Mouse (Mus musculus) cerebellum, postnatal 4 days (tissue): ENCODE measurements around the gene Rab4b.

Experiments used
- DNase-seq, 2 experiments: peaks; one replicate each; pipeline ENCODE4 v3.0.0; 2022; ENCODE audit warnings: low spot score in 2 of 2, mixed read lengths in 1 of 2

Gene Rab4b

DNA sequence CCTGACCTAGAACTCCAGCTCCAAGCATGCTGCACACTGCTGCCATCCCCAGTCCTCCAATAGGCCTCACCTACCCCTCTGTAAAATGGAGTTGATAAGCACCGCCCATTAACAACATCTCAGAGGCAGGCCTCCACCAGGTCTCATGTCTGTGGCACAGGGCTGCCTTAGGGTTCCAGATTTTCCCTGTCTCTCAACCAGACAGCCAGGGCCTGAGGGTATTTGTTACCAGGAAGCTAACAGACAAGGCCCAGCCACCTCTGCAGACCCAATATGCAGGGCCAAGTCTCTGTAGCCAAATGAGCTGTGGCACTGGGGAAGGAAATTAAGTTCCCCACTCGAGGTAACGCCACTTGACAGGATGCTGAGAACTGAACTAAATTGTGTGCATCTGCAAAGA is 17.8 kb downstream of the Rab4b start:
- DNase-seq: no peak

DNA sequence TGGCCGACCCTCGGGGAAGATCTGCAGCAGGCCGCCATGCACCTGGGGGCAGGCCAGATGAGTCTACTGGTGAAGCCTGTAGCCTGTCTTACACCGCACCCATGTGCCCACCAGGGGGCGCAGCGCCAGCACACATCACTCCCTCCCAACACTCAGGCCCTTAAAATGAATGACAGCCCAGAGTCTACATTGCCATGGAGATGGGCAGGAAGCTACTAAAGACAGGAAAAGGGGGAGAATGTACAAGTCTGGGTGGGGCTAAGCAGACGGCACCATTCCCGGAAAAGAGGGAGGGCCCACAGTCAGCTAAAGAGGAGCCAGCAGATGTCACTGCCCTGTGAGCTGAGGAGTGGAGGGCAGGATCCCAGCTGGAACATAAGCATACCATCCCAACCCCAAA is 18.8 kb downstream of the Rab4b start:
- DNase-seq: peak; percentile 81 to 90

DNA sequence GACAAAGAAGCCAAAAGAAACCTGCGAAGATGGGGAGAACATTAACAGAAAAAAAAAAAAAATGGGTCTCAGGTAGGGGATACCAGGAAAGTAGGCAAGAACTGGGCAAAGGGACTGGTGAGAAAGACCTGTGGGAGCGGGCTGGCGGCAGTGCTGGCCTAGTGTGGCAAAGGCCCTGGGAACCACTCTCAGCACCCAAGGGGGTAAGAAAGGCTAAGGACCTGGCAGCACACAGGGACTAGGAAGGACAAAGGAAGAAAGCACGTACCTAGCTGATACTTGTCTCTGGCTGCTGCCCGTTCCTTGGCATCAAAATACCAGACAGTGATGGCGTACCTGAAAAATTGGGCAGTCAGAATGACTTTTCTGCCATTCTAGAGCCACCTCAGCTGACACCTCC is 19.4 kb downstream of the Rab4b start:
- DNase-seq: no peak

DNA sequence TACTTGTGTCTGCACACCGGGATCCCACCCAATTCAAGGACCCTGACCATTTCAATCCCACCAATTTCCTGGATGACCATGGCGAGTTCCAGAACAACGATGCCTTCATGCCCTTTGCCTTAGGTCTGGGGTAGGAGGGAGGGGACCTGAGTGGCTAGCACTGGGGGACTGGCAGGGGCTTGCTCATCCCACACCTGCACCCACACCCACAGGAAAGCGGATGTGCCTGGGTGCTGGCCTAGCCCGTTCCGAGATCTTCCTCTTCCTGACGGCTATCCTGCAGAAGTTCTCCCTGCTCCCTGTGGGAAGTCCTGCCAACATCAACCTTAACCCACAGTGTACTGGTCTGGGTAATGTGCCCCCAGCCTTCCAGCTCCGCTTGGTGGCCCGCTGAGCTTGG is 20.5 kb downstream of the Rab4b start:
- DNase-seq: no peak

DNA sequence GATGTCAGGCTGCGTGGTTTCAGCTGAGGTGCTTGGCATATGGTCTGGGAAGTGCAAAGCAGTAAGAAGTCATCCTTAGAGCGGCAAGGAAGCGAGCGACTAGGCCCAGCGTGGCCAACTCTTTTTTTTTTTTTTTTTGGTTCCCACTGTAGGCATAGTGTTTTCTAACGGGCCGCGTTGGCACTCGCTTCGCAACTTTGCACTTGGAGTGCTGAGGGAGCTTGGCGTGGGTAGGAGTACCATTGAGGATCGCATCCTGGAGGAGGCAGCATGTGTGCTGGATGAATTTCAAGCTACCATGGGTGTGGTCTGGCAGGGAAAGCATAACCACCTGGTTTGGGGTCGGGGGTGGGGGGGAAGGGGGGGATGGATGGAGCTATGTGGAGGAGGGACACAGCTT is 22.7 kb downstream of the Rab4b start:
- DNase-seq: no peak

DNA sequence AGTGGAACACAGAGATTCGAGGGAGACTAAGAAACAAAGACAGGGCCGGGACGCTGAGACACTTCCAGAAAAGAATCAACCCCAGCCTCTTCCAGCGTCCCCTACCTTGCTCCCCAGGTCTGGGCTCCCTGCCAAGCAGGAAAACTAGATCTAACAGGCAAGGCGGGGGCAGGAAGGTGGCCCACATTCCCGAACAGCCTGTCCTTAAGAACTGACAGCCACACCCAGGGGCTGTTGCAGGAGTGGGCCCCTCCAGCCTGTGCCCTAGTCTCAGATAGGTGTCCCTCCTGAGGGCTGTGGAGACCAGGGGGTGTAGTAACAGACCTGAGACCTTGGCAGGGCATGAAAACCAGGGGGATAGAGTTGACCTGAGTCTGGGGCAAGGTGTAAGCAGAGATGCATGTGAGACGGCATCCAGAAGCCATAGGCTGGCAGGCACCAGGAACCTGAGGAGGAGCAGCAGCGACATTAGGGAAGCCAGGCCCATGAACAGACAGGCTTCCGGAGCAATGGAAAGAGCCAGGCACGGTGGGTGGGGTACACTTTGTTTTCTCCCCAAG is 25.4 kb downstream of the Rab4b start, which contains the start of gene Cyp2t4:
Gene Cyp2t4 (plus strand): TSS at position 510 of the 560 bp plus-strand sequence.
- DNase-seq: no peak

DNA sequence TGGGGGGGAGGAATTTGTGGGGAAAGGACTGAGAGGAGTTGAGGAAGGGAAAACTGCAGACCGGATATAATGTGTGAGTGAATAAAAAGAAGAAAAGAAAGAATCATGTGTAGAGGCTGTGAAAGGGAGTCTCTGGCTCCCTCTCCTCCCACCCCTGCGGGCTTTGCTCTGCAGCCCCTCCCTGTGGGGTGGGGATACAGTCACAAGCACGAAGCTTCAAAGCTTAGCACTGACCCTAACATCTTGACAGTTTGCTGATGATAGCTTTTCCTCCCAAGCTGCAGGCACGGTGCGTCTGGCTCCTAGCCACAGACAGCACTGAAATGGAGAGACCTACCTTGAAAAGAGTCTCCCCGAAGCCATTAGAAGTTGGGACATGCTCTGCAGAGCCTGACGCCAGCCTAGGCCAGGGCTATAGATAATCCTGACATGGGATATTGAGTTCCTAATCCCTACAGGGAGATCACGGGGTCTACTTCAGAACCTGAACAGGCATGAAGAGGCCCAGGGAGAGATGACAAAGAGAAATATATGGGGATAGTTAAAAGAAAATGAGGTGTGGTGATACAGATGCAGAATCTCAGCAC is 42.2 kb downstream of the Rab4b start:
- no peak for DNase-seq

DNA sequence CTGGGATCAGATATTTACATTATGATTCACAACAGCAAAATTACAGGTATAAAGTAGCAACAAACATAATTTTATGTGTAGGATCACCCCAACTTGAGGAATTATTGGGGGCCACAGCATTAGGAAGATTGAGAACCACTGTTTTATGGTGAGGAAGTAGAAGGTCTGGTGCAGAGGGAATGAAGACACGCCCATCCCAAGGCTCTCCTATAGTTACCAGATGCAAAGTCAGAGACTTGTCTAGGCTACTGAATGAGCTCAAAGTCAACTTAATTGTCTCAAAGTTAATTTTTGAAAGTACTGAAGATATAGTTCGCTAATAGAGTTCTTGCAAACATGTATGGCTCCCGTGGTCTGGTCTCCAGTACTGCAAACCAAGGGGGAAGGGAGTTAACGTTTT is 44.9 kb downstream of the Rab4b start:
- no peak for DNase-seq

DNA sequence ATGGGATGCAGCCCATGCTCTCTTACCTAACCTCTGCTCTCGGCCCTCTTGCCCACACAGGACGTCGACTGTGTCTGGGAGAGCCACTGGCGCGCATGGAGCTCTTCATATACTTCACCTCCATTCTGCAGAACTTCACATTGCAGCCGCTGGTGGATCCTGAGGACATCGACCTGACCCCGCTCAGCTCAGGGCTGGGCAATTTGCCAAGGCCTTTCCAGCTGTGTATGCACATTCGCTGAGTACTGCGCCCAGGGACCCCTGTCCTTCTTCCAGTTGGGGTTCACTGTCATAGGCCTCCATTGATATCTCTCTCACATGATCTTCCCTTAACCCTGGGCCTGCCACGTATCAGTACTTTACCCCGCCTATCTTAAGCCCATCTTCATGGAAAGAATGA is 45.5 kb downstream of the Rab4b start:
- no peak for DNase-seq

DNA sequence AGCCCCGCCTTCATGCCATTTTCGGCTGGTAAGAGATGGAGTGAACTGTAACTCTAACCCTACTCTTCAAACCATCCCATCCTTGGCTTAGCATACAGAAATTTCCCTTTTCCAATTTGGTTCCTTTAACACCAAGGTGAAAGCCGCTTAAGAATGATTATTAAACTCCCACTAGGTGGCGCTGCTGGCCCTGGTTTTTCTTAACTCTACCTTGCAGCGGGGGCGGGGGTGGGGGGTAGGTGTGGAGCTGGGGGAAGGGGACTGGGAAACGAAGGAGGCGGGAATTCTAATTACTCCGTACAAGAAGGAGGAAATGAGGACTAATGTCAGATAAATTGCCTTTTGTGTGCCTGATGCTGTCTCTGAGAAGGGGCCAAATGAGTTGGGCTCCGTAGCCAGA is 46.1 kb downstream of the Rab4b start:
- DNase-seq: peak; percentile 46 to 59

DNA sequence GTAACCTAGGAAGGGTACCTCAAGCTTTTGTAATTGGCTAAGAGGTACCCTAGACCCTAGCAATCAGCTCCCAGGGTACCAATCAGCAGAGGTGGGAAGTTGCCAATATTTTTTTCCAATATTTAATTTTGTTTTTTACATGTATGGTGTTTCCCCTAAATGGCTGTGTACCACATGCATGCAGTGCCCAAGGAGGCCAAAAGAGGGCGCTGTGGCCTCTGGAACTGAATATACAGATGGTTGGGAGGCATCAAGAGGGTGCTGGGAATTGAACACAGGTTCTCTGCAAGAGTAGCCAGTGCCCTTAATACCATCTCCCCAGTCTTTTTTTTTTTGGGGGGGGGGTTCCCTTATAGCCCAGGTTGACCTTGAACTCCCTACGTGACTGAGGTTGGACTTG is 47.3 kb downstream of the Rab4b start:
- no peak for DNase-seq

DNA sequence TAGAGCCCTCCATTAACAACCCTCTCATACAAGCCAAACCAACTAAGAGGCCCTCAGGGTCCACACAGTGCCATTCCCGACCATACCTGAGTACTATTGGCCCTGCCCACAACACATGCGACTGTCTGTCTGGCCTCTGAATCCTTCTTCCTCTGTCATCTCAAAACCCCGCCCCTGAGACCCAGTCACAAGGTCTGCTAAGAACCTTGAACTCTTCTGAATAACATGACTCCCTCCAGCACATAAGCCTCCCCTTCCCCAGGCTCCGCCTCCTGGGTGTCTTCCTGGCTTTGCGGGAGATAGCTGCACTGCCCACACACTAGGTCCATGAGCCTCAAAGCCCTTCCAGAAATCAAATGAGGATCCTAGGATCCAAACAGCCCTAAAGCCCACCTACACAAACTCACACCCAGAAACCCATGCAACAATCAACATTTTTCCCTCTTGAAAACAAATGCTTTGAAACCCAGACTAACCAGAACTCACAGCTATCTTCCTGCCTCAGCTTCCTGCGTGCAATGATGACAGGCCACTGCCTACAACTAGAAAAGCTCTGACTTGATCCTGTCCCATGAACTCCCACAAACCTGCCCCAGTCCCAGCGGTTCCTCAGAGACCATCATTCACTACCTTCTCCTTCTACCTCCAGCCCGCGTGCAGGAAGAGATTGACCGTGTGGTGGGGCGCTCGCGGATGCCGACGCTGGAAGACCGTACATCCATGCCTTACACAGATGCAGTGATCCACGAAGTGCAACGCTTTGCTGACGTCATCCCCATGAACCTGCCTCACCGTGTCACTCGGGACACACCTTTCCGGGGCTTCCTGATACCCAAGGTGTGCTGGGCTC is 48.0 kb downstream of the Rab4b start:
- no peak for DNase-seq

DNA sequence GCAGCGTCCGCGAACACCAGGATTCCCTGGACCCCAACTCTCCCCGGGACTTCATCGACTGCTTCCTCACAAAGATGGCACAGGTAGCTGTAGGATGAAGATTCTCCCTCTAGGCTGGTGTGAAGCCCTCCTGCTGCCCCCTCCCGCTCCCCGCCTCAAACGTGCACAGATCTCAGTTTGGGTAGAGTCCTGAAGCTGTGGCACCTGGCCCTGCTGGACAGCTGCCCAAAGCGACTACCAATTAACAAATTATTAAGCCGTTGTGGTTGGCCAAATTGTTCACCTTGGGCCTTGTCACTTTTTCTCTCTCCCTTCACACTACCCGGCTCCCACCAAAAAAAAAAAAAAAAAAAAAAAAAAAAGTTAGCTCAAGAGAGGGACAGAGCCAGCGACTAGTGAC is 48.9 kb downstream of the Rab4b start:
- DNase-seq: no peak

DNA sequence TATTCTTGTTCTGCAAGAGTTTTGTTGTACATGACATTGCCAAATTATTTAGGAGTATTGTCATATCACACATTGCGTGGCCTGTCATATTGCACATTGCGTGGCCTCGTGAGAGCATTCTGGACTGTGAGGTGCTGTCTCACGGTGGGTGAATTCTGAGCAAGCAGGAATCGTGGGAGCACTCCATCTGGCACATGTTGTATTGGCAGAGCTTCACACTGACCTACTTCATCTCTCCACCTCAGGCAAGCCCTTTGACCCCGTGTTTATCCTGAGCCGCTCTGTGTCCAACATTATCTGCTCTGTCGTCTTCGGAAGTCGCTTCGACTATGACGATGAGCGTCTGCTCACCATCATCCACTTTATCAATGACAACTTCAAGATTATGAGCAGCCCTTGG is 49.8 kb downstream of the Rab4b start:
- DNase-seq: no peak

DNA sequence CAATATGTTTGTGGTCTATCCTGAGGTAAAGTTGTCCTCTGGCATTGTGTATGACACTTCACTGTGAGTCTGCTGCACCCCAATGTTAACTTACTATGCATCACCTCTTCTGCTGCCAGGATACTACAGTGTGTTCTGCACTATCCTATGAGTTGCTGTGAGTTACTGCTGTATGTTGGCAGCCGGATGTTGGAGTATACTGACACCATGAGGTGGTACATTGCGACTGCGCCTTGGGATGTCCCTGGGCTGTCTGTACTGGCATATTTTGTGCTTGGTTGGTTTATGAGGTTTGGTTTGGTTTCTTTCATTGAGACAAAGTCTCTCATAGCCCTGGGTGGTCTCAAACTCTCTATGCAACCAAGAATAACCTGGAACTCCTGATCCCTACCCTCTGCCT is 50.5 kb downstream of the Rab4b start:
- DNase-seq: peak in 1 of 2 experiments; percentile 20

DNA sequence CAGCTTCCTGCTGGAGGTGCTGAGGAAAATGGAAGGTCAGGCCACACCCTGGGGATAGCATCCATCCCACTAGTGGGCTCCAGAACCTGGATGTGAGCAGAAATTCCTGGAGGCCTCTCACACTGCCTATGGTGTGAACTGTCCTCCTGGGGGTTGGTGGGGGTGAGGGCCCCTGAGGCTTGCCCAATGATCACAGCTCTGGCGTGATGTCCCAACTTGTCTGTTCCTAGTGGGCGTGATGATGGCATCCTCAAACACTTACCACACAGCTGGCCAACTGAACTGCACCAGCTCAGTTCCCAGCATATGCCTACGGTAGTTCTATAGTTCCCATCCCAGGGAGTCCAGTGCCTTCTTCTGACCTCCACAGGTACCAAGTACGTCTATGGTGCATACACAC is 53.7 kb downstream of the Rab4b start:
- DNase-seq: no peak

DNA sequence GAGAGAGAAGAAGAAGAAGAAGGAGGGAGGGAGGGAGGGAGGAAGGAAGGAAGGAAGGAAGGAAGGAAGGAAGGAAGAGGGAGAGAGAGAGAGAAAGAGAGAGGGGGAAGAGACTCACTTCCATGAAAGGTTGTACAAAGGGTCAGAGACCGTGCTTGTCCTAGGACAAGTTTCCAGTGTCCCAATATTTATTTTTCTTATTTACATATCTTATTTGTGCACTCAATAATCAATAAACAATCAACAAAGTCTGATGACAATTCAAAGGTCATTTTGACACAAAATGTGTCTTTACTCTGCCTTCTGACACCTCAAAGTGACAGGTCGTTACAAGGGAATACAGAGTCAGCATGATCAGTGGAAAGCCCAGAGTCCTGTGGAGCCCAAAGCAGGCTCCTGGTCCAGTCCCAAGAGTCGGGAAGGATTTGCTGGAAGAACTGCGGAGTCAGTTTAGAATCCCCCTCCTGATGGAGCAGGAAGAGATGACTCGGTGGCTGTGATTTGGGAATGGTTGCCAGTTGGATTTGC is 54.3 kb downstream of the Rab4b start:
- DNase-seq: no peak

DNA sequence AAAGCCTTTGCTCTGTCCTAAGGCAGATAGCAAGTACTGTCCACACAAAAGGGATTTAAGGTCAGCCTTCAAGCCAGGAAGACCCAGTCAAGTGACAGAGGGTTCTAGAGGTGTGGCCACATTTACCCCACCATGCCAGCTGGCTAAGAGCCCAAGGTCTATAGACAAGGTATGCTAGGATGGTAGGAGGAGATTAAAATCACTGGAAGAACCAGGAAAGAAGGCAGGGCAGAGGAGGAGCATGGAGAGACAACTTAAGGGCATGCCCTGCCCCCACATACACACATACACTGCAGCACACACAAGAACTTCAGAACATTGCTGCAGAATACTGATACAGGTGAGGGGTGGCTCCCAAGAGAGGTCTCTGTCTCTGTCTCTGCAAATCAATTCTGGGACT is 59.0 kb downstream of the Rab4b start, which contains the start of gene Cyp2f2:
Gene Cyp2f2 (plus strand): TSS at position 234 of the 400 bp plus-strand sequence.
- DNase-seq: no peak
